Mouse (Mus musculus): ENCODE results near the gene Pkdrej.

The Pkdrej gene

GRCm38 (mm10) chr15:85768991-85769390 lies 52.5 kb downstream of the Pkdrej start:
- no peak for DNase-seq (ENCODE audit: low read depth, low spot score)

GRCm38 (mm10) chr15:85766677-85767076 lies 54.9 kb downstream of the Pkdrej start:
- DNase-seq (ENCODE audit: low read depth, low spot score): no peak

GRCm38 (mm10) chr15:85765022-85765421 lies 56.5 kb downstream of the Pkdrej start:
- DNase-seq (ENCODE audit: low read depth, low spot score): no peak

Measured in A20 (cell line).